Mouse (Mus musculus): Measurements from ENCODE around the gene Dapk1.

DNA sequence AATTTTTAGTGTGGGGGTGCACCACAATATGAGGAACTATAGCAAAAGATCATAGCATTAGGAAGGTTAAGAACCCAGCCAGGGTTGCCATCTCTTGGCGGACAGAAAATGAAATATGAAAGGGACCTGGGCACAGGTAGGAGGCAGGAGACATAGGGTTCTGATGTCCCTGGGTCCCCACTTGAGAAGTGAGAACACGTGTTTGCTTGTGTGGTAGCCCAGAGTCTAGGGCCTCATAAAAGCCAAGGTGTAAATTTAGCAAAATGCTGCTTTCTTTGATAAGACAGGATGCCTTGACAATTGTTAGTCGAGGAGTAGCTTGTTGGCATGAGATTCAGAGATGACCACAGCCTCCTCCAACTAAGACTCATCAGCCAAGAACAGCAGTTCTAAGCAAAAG is 143.0 kb downstream of the Dapk1 start:
- TF ChIP-seq CTCF (IDR thresholded peaks at IDR 0.05; ENCODE audit: low read depth) (no peak), EP300 (optimal IDR thresholded peaks at IDR 0.05) (no peak)

Data from stomach, postnatal 0 days (tissue).